Mouse (Mus musculus) left cerebral cortex, postnatal 14 days (tissue): ENCODE measurements around the gene Pifo. TPM values are rescaled to one million over a fixed set of nuclear protein-coding genes. Genes with fewer than 3 reads are reported as not detected.
"Not testable (repeated sequence)": the region's sequence is repeated elsewhere in the genome, so short reads cannot be mapped to it uniquely, and the experiment has no call there.

ENCODE experiments used
- DNase-seq, 2 experiments: peaks; one replicate each; pipeline ENCODE4 v3.0.0; 2021 to 2022; ENCODE audit warnings: low spot score in 2 of 2, mixed read lengths in 1 of 2
- intact Hi-C: fragments of 180-260 bp; cut with DNase I; formaldehyde crosslinking; loops from one replicate; pipeline ENCODE4 v1.15.1; 2025
- long read RNA-seq, 2 experiments: library from polyadenylated mRNA; stranded (forward); transcript quantifications; one replicate each; pipeline ENCODE4 v2.0.0; 2021
- total RNA-seq, 2 experiments: library from RNA; stranded (reverse); gene quantifications; 2 replicates each; pipeline ENCODE4 v1.2.3; 2021

The Pifo gene
- total RNA-seq, result under 1 TPM in 1 of 2 experiments, not detected in 1; 0.38 TPM
- long read RNA-seq, experiment 1, partial matches to known transcripts, result 0 of 1 reads
- long read RNA-seq, experiment 1, other reads (novel, unspliced or antisense), result 0 of 1 reads
- long read RNA-seq, experiment 2, result 0 reads

- no peak for DNase-seq
- intact Hi-C loops, result no loop called here
These were observed at the start of gene Pifo for GRCm38 (mm10) chr3:106014546-106014945. Pifo (minus strand) TSS chr3:106014646.

- intact Hi-C loops, result no loop called here
- no peak for DNase-seq
These were observed 43.5 kb upstream of the Pifo start for GRCm38 (mm10) chr3:106057966-106058365.

- no peak for DNase-seq
- intact Hi-C loops, result no loop called here
These were observed 37.5 kb upstream of the Pifo start for GRCm38 (mm10) chr3:106051896-106052295.

- DNase-seq, result no peak
- intact Hi-C loops, result no loop called here
These were observed 25.9 kb upstream of the Pifo start for GRCm38 (mm10) chr3:106040306-106040705.

GRCm38 (mm10) chr3:106032781-106033180 is 18.3 kb upstream of the Pifo start, which contains the start of gene Chil5:
Chil5 (minus strand) TSS chr3:106032814.
- DNase-seq, result no peak
- intact Hi-C loops, result no loop called here

GRCm38 (mm10) chr3:106024135-106024534 is 9.7 kb upstream of the Pifo start:
- no peak for DNase-seq
- intact Hi-C loops, result loop anchor here (5.0 kb wide), 1 partner anchor 853 kb away; no protein-coding TSS in a partner anchor

- intact Hi-C loops, result loop anchor here (2.0 to 5.0 kb wide), 2 partner anchors 427 to 855 kb away; no protein-coding TSS in a partner anchor
- peak; percentile 6 to 36 for DNase-seq
These were observed 7.4 kb upstream of the Pifo start for GRCm38 (mm10) chr3:106021840-106022239.

GRCm38 (mm10) chr3:106003360-106003759 is 11.1 kb downstream of the Pifo start:
- DNase-seq, intact Hi-C loops: not testable (repeated sequence)

GRCm38 (mm10) chr3:106001416-106002370 is 12.8 kb downstream of the Pifo start:
- DNase-seq, result peak; percentile 30 to 50
- intact Hi-C loops, result no loop called here

- intact Hi-C loops, result no loop called here
- DNase-seq, result no peak
These were observed 13.6 kb downstream of the Pifo start for GRCm38 (mm10) chr3:106000707-106001375.

- no peak for DNase-seq
- intact Hi-C loops, result no loop called here
These were observed 19.7 kb downstream of the Pifo start for GRCm38 (mm10) chr3:105994730-105995129.

- intact Hi-C loops, result loop anchor here (2.0 kb wide), 1 partner anchor 457 kb away; no protein-coding TSS in a partner anchor
- peak; percentile 67 to 72 for DNase-seq
These were observed 22.7 kb downstream of the Pifo start for GRCm38 (mm10) chr3:105991653-105992283.

GRCm38 (mm10) chr3:105989611-105990010 is 24.8 kb downstream of the Pifo start:
- DNase-seq, result not testable (repeated sequence)
- intact Hi-C loops, result loop anchor here (2.0 kb wide), 1 partner anchor 459 kb away; no protein-coding TSS in a partner anchor

- intact Hi-C loops, result no loop called here
- DNase-seq, result no peak
These were observed 40.3 kb downstream of the Pifo start for GRCm38 (mm10) chr3:105974174-105974573.

GRCm38 (mm10) chr3:105973411-105973810 is 41.0 kb downstream of the Pifo start, which contains the start of gene Ovgp1:
Ovgp1 (plus strand) TSS chr3:105973711.
- DNase-seq, result no peak
- intact Hi-C loops, result no loop called here

- no peak for DNase-seq
- intact Hi-C loops, result no loop called here
These were observed 42.5 kb downstream of the Pifo start for GRCm38 (mm10) chr3:105971831-105972446.

GRCm38 (mm10) chr3:105960700-105961099 is 53.7 kb downstream of the Pifo start:
- intact Hi-C loops, result no loop called here

GRCm38 (mm10) chr3:105959999-105960398 is 54.4 kb downstream of the Pifo start, which contains the start of gene Atp5f1:
Atp5f1 (minus strand) TSS chr3:105960099.
- DNase-seq, result no peak
- intact Hi-C loops, result no loop called here

More at GRCm38 (mm10) chr3:105960700-105961099, 53.7 kb downstream of the Pifo start:
- DNase-seq, result peak in 1 of 2 experiments; percentile 31

GRCm38 (mm10) chr3:105959585-105959984 is 54.9 kb downstream of the Pifo start:
- intact Hi-C loops, result no loop called here
- DNase-seq, result peak in 1 of 2 experiments; percentile 52
